38 mouse cellular contexts compared by ENCODE assay signal in the genomic region with DNA sequence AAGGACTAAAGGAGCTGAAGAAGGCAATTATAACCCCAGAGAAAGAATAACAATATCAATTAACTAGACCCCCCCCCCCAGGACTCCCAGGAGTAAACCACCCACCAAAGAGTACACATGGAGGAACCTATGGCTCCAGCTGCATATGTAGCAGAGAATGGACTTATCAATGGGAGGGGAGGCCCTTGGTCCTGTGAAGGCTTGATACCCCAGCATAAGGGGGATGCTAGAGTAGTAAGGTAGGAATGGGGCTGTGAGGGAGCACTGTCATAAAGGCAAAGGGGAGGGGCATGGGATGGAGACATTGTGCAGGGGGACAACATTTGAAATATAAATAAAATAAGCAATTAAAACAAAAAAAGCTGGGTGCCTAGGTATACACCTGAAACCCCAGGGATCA. TPM values are rescaled to one million over a fixed set of nuclear protein-coding genes. Genes with fewer than 3 reads are reported as not detected.
"Had no signal": no experiment of that assay in that cellular context is flagged by ENCODE, and none has a peak within 500 bp of the region (broad histone marks: within the 10 kb centered on the region; RNA-seq: fewer than 3 reads in every experiment).

No protein-coding gene starts in this region.

- H3K27ac ChIP-seq: left cerebral cortex, adult 2 months; limb, embryonic 10.5 days; limb, embryonic 12.5 days; limb, embryonic 13.5 days; limb, embryonic 15.5 days; liver, embryonic 12.5 days; liver, embryonic 13.5 days; liver, embryonic 14.5 days; liver, embryonic 15.5 days; lung, embryonic 15.5 days; macrophage; midbrain, embryonic 10.5 days; midbrain, embryonic 12.5 days; midbrain, embryonic 13.5 days; midbrain, embryonic 15.5 days; neural tube, embryonic 12.5 days had no signal

- H3K9ac ChIP-seq: limb, embryonic 12.5 days; limb, embryonic 13.5 days; limb, embryonic 15.5 days; liver, embryonic 12.5 days; liver, embryonic 13.5 days; liver, embryonic 14.5 days; liver, embryonic 15.5 days; liver, postnatal 0 days; lung, embryonic 14.5 days; lung, embryonic 15.5 days; midbrain, embryonic 12.5 days; midbrain, embryonic 13.5 days; midbrain, embryonic 15.5 days; neural tube, embryonic 12.5 days had no signal

- H3K9me3 ChIP-seq: limb, embryonic 10.5 days; limb, embryonic 12.5 days; limb, embryonic 13.5 days; limb, embryonic 15.5 days; liver, embryonic 12.5 days; liver, embryonic 13.5 days; liver, embryonic 15.5 days; lung, embryonic 15.5 days; megakaryocyte, embryonic 14.5 days; midbrain, embryonic 10.5 days; midbrain, embryonic 12.5 days; midbrain, embryonic 13.5 days; midbrain, embryonic 15.5 days; neural tube, embryonic 12.5 days had no signal

- H3K4me2 ChIP-seq: limb, embryonic 12.5 days; limb, embryonic 13.5 days; limb, embryonic 15.5 days; liver, embryonic 11.5 days; liver, embryonic 12.5 days; liver, embryonic 13.5 days; liver, embryonic 15.5 days; lung, embryonic 14.5 days; lung, embryonic 15.5 days; midbrain, embryonic 12.5 days; midbrain, embryonic 13.5 days; midbrain, embryonic 15.5 days; neural tube, embryonic 12.5 days had no signal

- H3K36me3 ChIP-seq: limb, embryonic 10.5 days; limb, embryonic 12.5 days; limb, embryonic 13.5 days; limb, embryonic 15.5 days; liver, embryonic 12.5 days; liver, embryonic 13.5 days; liver, embryonic 15.5 days; lung, embryonic 15.5 days; midbrain, embryonic 10.5 days; midbrain, embryonic 12.5 days; midbrain, embryonic 13.5 days; midbrain, embryonic 15.5 days; neural tube, embryonic 12.5 days had no signal

- H3K27me3 ChIP-seq: limb, embryonic 12.5 days; limb, embryonic 13.5 days; limb, embryonic 15.5 days; liver, embryonic 12.5 days; liver, embryonic 13.5 days; liver, embryonic 15.5 days; lung, embryonic 15.5 days; megakaryocyte, embryonic 14.5 days; midbrain, embryonic 12.5 days; midbrain, embryonic 13.5 days; midbrain, embryonic 15.5 days; neural tube, embryonic 12.5 days had no signal

- DNase-seq: left cerebral cortex, postnatal 4 days; liver; liver, embryonic 13.5 days; liver, postnatal 0 days; lung, adult 18-20 months; lung, adult 2 months; lung, embryonic 14.5 days; lung, postnatal 10 days; lung, postnatal 14 days; lung, postnatal 36 days; lung, postnatal 4 days had no signal

- ATAC-seq: liver, embryonic 12.5 days; liver, postnatal 0 days; lung, postnatal 0 days; midbrain, embryonic 13.5 days; midbrain, embryonic 15.5 days; midbrain, embryonic 16.5 days had no signal

- H3K4me1 ChIP-seq: limb, embryonic 10.5 days; limb, embryonic 12.5 days; limb, embryonic 13.5 days; limb, embryonic 15.5 days; liver, embryonic 12.5 days; liver, embryonic 13.5 days; liver, embryonic 15.5 days; lung, embryonic 15.5 days; megakaryocyte, embryonic 14.5 days; midbrain, embryonic 10.5 days; midbrain, embryonic 12.5 days; midbrain, embryonic 13.5 days; midbrain, embryonic 15.5 days; neural tube, embryonic 12.5 days had no signal

- H3K4me3 ChIP-seq: left cerebral cortex, adult 2 months; limb, embryonic 10.5 days; limb, embryonic 12.5 days; limb, embryonic 13.5 days; limb, embryonic 15.5 days; liver, embryonic 12.5 days; liver, embryonic 13.5 days; liver, embryonic 15.5 days; lung, embryonic 15.5 days; megakaryocyte, embryonic 14.5 days; midbrain, embryonic 10.5 days; midbrain, embryonic 12.5 days; midbrain, embryonic 13.5 days; midbrain, embryonic 15.5 days; myocyte; neural tube, embryonic 12.5 days had no signal

RNA-seq across cellular contexts. Expression of a gene that starts 9.5 kb away (rescaled TPM):
- polyA plus RNA-seq: limb, embryonic 10.5 days; limb, embryonic 11.5 days; limb, embryonic 12.5 days; limb, embryonic 14.5 days; limb, embryonic 15.5 days; liver, adult 2 months; liver, embryonic 11.5 days; liver, embryonic 12.5 days; liver, embryonic 13.5 days; liver, embryonic 14.5 days; liver, embryonic 15.5 days; liver, embryonic 16.5 days; liver, postnatal 0 days; lung, adult 2 months; lung, embryonic 14.5 days; lung, embryonic 15.5 days; lung, embryonic 16.5 days; lung, postnatal 0 days; macrophage; midbrain, embryonic 10.5 days; midbrain, embryonic 12.5 days; midbrain, embryonic 13.5 days; midbrain, embryonic 15.5 days; midbrain, embryonic 16.5 days; midbrain, postnatal 0 days; myocyte; neural tube, embryonic 11.5 days; neural tube, embryonic 12.5 days had no signal

RNA-seq across cellular contexts. Expression of a gene that starts 24.2 kb away (rescaled TPM):
- polyA plus RNA-seq: limb, embryonic 10.5 days; limb, embryonic 11.5 days; limb, embryonic 12.5 days; limb, embryonic 13.5 days; limb, embryonic 14.5 days; limb, embryonic 15.5 days; liver, adult 2 months; liver, embryonic 11.5 days; liver, embryonic 12.5 days; liver, embryonic 13.5 days; liver, embryonic 14.5 days; liver, embryonic 15.5 days; liver, embryonic 16.5 days; liver, postnatal 0 days; lung, adult 2 months; lung, embryonic 14.5 days; lung, embryonic 15.5 days; lung, embryonic 16.5 days; lung, postnatal 0 days; macrophage; midbrain, embryonic 10.5 days; midbrain, embryonic 12.5 days; midbrain, embryonic 13.5 days; midbrain, embryonic 15.5 days; midbrain, embryonic 16.5 days; midbrain, postnatal 0 days; myocyte; neural tube, embryonic 11.5 days; neural tube, embryonic 12.5 days had no signal

RNA-seq across cellular contexts. Expression of a gene that starts 58.5 kb away (rescaled TPM):
- polyA plus RNA-seq: liver, adult 2 months; liver, embryonic 13.5 days; liver, embryonic 14.5 days; liver, embryonic 16.5 days; liver, postnatal 0 days; lung, postnatal 0 days; macrophage; myocyte had no signal
